Comparison of ENCODE assay signal across 15 mouse cellular contexts in the genomic region with DNA sequence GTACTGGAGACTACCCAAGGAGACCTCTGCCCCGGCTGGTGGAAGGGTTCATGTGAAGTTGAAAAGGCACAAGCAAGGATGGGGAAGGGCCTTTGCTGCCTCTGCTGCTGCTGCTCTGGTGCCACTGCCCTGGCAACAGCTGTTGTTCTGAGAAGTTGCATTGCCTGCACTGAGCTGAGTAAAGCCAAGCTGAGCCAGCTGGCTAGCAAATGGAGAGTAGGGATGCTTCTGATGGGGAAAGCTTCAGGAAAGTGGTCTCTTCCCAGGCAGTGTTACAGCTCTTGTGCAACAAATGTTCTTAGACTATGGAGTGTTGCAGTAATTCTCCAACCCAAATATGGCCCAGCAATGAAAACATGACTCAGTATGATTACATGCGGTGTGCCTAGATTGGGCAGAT.
"Had no signal": no experiment of that assay in that cellular context is flagged by ENCODE, and none has a peak within 500 bp of the region (broad histone marks: within the 10 kb centered on the region; RNA-seq: fewer than 3 reads in every experiment).

No protein-coding gene starts in this region.

- H3K27me3 ChIP-seq: midbrain, embryonic 15.5 days; neural tube, embryonic 13.5 days had no signal

- DNase-seq: kidney, adult 9 months; kidney, postnatal 10 days; retina, postnatal 1 day; right cerebral cortex, postnatal 4 days; spleen, adult 18-20 months; thymus, postnatal 36 days had no signal

- H3K27ac ChIP-seq: left cerebral cortex, adult 2 months; limb, embryonic 10.5 days; macrophage; midbrain, embryonic 10.5 days; midbrain, embryonic 15.5 days; neural tube, embryonic 13.5 days had no signal

- ATAC-seq: inflammation-experienced regulatory T-cells, adult 6 months; intestine, postnatal 0 days; midbrain, embryonic 15.5 days had no signal

- H3K4me2 ChIP-seq: liver, embryonic 11.5 days; midbrain, embryonic 15.5 days; neural tube, embryonic 13.5 days had no signal

- H3K9ac ChIP-seq: midbrain, embryonic 15.5 days; neural tube, embryonic 13.5 days had no signal

- H3K36me3 ChIP-seq: limb, embryonic 10.5 days; midbrain, embryonic 10.5 days; midbrain, embryonic 15.5 days; neural tube, embryonic 13.5 days had no signal

- H3K4me1 ChIP-seq: limb, embryonic 10.5 days; midbrain, embryonic 10.5 days; midbrain, embryonic 15.5 days; neural tube, embryonic 13.5 days had no signal

- H3K9me3 ChIP-seq: limb, embryonic 10.5 days; midbrain, embryonic 10.5 days; midbrain, embryonic 15.5 days; neural tube, embryonic 13.5 days had no signal

- H3K4me3 ChIP-seq: left cerebral cortex, adult 2 months; limb, embryonic 10.5 days; midbrain, embryonic 10.5 days; midbrain, embryonic 15.5 days; neural tube, embryonic 13.5 days had no signal
